Mouse (Mus musculus) brain, embryonic 14.5 days (tissue): ENCODE data around the gene Slc25a45. TPM values are rescaled to one million over a fixed set of nuclear protein-coding genes. Genes with fewer than 3 reads are reported as not detected.

ENCODE experiments used
- DNase-seq: peaks from one replicate; pipeline ENCODE4 v3.0.0-alpha.2; 2011; ENCODE audit warnings: low read depth
- CTCF ChIP-seq: fragments of 200-500 bp; IDR thresholded peaks from 2 replicates; pipeline ENCODE4 v1.5.1; 2012; ENCODE audit warnings: inconsistent platforms, mild to moderate bottlenecking, moderate library complexity, borderline replicate concordance; ENCODE audit not compliant: insufficient read depth, insufficient read length; ENCODE audit errors: extremely low read depth
- POLR2A ChIP-seq: fragments of 200-500 bp; IDR thresholded peaks from 2 replicates; pipeline ENCODE4 v1.6.1; 2012; ENCODE audit warnings: mild to moderate bottlenecking, inconsistent platforms, borderline replicate concordance; ENCODE audit not compliant: poor library complexity, insufficient read depth, insufficient read length, severe bottlenecking; ENCODE audit errors: extremely low read depth
- polyA plus RNA-seq: library from polyadenylated mRNA; depleted of rRNA; stranded (reverse); fragments of >200 nt; gene quantifications from 2 replicates; pipeline ENCODE4 v1.2.3, GENCODE M21; 2012

Slc25a45 gene
- polyA plus RNA-seq, 1 experiment = 2.6 TPM

GRCm38 (mm10) chr19:5848032-5848825 is 29.4 kb upstream of the Slc25a45 start:
- DNase-seq = peak; percentile 68
- TF ChIP-seq CTCF (no peak), POLR2A (no peak)

DNA sequence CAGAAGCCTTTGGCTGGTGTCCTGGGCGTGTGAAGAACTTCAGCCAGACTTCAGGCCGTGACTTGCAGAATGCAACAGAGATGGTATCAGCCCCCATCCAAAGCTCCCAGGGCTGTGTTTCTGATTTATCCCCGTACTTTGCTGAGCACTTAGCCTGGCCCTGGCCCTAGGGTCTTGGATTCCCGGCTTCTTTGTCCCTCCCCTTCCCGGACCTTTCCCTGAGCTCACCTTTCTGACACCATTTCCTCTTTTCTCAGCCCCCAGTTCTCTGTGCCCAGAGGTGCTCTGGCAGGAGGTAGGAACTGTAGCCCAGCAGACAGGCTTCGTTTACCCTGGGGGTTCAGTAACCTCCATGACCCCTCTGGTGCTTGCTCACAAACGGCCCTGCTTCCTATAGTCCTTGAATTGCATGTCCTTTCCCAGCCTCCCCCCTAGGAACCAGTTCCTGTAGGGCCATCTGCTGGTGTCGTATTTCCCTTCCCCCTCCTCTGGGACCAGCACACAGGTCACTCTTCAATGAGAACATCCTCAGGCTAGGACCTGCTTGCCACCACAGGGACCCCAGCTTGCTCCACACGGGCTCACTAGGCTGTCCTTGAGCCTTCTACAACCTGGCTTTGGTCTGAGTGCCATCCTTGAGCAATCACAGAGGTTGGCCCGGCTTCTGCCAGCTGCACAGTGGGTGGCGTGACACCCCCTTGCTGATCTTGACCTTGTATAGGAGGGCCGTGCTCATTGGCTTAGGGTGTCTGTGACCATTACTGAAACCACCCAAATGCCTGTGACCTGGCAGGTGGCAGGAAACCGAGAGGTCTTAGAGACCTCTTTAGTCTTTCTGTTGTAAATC is 28.6 kb upstream of the Slc25a45 start:
- TF ChIP-seq POLR2A (no peak), CTCF (no peak)
- no peak for DNase-seq

DNA sequence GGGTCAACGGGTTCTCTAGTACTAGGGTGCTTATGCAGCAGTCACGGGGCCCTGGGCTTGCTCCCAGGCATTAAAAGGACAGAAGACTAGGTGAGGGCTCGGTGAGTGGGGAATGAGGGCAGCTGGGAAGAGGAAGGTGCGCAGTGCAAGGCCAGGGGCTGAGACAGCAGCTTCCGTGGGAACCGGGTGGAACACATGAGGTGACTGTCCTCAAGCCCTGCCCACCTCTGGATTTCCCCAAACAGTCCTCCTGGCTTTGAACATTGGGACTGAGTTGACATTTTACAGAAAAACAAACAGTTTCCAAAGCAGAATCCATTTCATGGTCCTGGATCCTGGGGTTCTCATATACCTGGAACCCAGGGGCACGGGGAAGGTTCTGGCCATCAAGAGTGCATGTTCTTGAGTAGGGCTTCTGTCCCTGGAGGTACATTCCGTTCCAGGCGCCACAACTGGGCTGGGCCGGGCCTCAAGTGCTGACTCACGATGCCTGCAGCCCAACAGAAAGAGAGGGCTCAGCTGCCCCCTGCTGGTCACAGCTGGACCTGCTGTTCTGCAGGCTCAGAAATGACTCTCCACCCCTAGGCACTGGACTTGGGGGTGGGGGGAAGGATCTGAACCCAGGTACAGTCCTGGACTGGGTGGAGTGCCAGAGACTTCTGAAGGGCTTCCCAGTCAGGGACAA is 27.6 kb upstream of the Slc25a45 start:
- peak; percentile 89 for DNase-seq
- no peak for TF ChIP-seq POLR2A
- TF ChIP-seq CTCF = peak; percentile 98

- TF ChIP-seq POLR2A (no peak), CTCF (no peak)
Measured at GRCm38 (mm10) chr19:5850860-5851259, 26.7 kb upstream of the Slc25a45 start.

DNA sequence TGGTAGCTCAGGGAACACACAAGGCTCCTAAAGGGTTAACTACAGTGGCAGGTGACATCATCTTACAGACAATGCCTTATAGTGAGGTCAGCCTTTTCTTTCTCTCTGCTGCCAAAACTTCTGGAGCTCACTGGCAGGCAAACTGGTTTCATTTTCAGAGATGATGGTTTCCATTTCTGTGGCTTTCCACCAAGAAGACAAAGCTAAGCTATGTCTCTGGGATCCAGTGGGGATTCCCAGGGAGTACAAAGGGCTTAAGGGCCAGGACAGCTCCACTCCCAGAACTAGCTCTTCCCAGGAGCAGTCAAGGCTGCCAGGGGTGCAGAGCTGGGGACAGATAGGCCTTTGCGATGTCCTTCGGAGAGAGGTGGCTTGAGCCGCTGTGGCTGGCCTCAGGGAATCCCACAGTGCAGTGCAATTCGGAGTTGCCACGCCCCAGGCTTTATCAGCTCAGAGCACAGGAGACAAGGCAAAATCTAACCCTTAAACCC is 26.1 kb upstream of the Slc25a45 start:
- TF ChIP-seq CTCF = no peak
- TF ChIP-seq POLR2A = no peak
- DNase-seq = peak; percentile 35

More at GRCm38 (mm10) chr19:5850860-5851259, 26.7 kb upstream of the Slc25a45 start:
- no peak for DNase-seq

- TF ChIP-seq POLR2A = no peak
- TF ChIP-seq CTCF = no peak
- DNase-seq = no peak
Measured at GRCm38 (mm10) chr19:5852035-5852722, 25.4 kb upstream of the Slc25a45 start.

DNA sequence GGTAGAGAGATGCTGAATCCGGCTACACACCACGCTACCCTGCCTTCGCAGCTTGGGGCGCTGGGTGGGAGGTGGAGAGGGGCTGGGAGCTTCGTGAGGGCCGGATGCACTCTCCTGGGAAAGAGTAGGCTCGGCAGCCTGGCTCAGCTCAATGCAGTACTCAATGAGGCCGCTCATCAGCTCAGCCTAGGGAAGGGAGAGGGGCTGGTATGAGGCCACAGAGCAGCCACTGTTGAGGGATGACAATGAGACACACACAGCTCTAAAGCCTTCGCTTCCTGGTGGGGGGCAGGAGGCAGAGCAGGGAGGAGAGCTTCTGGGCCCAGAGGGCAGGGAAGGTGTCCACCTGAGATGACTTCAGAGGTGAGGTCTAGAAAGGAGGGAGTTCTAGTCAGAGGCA is 21.0 kb upstream of the Slc25a45 start:
- TF ChIP-seq CTCF (no peak), POLR2A (no peak)
- no peak for DNase-seq

GRCm38 (mm10) chr19:5862335-5863085 is 15.1 kb upstream of the Slc25a45 start:
- DNase-seq = no peak
- TF ChIP-seq CTCF (peak; percentile 4; the same call in 1 of the 2 replicates), POLR2A (no peak)

- DNase-seq = no peak
Measured at GRCm38 (mm10) chr19:5863776-5864175, 13.8 kb upstream of the Slc25a45 start.

DNA sequence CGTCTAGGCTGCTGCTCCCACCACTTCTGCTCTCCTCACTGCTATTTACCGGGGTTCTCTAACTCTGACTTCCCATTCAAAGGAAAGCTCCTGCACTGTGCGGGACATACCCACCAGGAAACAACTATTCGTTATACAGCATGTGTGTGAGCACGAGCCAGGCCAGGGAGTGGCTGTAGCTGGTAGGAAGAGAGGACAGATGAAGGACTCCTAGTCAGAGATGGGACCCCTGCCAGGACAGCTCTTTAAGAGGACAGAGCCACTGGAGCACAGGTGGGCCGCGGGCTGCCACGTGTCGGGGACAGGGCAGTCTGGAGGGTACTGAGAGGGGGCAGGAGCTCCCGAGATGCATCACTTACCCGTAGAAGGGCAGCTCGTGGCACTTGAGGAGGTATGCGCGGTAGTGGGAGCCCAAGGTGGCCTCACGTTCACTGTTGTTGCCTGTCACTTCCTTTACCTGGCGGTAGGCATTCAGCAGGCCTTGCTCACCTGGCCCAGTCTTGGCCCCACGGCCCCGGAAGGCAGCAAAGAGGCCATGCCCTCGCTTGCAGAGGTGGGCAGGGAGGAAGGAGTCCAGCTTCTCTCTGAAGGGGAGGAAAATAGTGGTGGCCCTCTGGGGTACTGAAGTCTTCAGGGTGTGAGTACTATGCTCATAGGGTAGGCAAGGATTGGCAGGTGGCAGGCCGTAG is 12.8 kb upstream of the Slc25a45 start:
- TF ChIP-seq POLR2A (no peak), CTCF (no peak)
- DNase-seq = no peak

More at GRCm38 (mm10) chr19:5863776-5864175, 13.8 kb upstream of the Slc25a45 start:
- TF ChIP-seq CTCF (no peak), POLR2A (no peak)
